Mouse (Mus musculus) ES-E14 (cell line): ENCODE results near the gene Gga2.

ENCODE experiments used
- CHD2 ChIP-seq: IDR thresholded peaks from 2 replicates; pipeline ENCODE4 v1.6.1; 2014; ENCODE audit warnings: mild to moderate bottlenecking, low read depth, low read length, inconsistent platforms
- HCFC1 ChIP-seq: IDR thresholded peaks from 2 replicates; pipeline ENCODE4 v1.6.1; 2012; ENCODE audit warnings: low read length, inconsistent platforms, borderline replicate concordance; ENCODE audit not compliant: insufficient read depth
- MAFK ChIP-seq: IDR thresholded peaks from 2 replicates; pipeline ENCODE4 v1.6.1; 2014; ENCODE audit warnings: mild to moderate bottlenecking, low read depth, low read length, inconsistent platforms; ENCODE audit not compliant: insufficient read depth
- ZC3H11A ChIP-seq: IDR thresholded peaks from 2 replicates; pipeline ENCODE4 v1.6.1; 2012; ENCODE audit warnings: low read depth, mild to moderate bottlenecking, inconsistent platforms, low read length, borderline replicate concordance
- ZNF384 ChIP-seq: IDR thresholded peaks from 2 replicates; pipeline ENCODE4 v1.6.1; 2012; ENCODE audit warnings: low read depth, low read length, inconsistent platforms

GRCm38 (mm10) chr7:121942371-121942770 lies 78.7 kb downstream of the Gga2 start:
- TF ChIP-seq ZC3H11A (no peak), HCFC1 (no peak), MAFK (no peak), ZNF384 (no peak), CHD2 (no peak)
